Mouse (Mus musculus) heart, adult 2 months (tissue): ENCODE measurements at regions not wholly inside any gene's neighbourhood (a gene's known extent, or its start where the extent isn't known, plus 50 kb on each side); places are given as distances from the start of the nearest gene placed in this dataset.

ENCODE experiments used
- DNase-seq, 2 experiments: peaks; one replicate each; pipeline ENCODE4 v3.0.0; 2021
- H3K27ac ChIP-seq: fragments of 200-600 bp; 2 replicates; pipeline ENCODE4 v1.8.1; 2022
- H3K27me3 ChIP-seq: fragments of 200-500 bp; 2 replicates; pipeline ENCODE4 v1.6.1; 2012; ENCODE audit warnings: mild to moderate bottlenecking, low read length, inconsistent platforms, mixed read lengths; ENCODE audit not compliant: control insufficient read depth, insufficient read depth
- H3K36me3 ChIP-seq: fragments of 200-500 bp; 2 replicates; pipeline ENCODE4 v1.6.1; 2012; ENCODE audit warnings: low read length, inconsistent platforms; ENCODE audit not compliant: control insufficient read depth, insufficient read depth
- H3K4me1 ChIP-seq: fragments of 200-500 bp; 2 replicates; pipeline ENCODE4 v1.6.1; 2011; ENCODE audit warnings: low read length; ENCODE audit not compliant: control insufficient read depth, insufficient read depth
- H3K4me3 ChIP-seq: fragments of 200-600 bp; 2 replicates; pipeline ENCODE4 v1.8.1; 2022
- H3K79me2 ChIP-seq: fragments of 200-500 bp; replicated peaks from 2 replicates; pipeline ENCODE4 v1.6.1; 2012; ENCODE audit warnings: mild to moderate bottlenecking, inconsistent platforms, low read length, moderate library complexity, mixed read lengths; ENCODE audit not compliant: control insufficient read depth, insufficient read depth
- H3K9ac ChIP-seq: fragments of 200-500 bp; 2 replicates; pipeline ENCODE4 v1.6.1; 2012; ENCODE audit warnings: low read depth, mild to moderate bottlenecking, control low read depth, inconsistent platforms, low read length, mixed read lengths
- CTCF ChIP-seq: fragments of 200-600 bp; IDR thresholded peaks from 2 replicates; pipeline ENCODE4 v1.8.1; 2022; ENCODE audit warnings: antibody characterized with exemption, mild to moderate bottlenecking, moderate library complexity
- EP300 ChIP-seq: fragments of 200-500 bp; IDR thresholded peaks from 2 replicates; pipeline ENCODE4 v1.6.1; 2011; ENCODE audit warnings: low read depth, low read length, control low read depth; ENCODE audit not compliant: insufficient read depth
- POLR2A ChIP-seq: fragments of 200-500 bp; IDR thresholded peaks from 2 replicates; pipeline ENCODE4 v1.6.1; 2011; ENCODE audit warnings: mild to moderate bottlenecking, low read depth, low read length, control low read depth; ENCODE audit not compliant: insufficient read depth
- WGBS: fragments of 180-500 bp; shearing (Covaris S2); methylation state at CpG from one replicate; pipeline ENCODE4 v1.1.7; 2018; 5-methylcytosine and 5-hydroxymethylcytosine counted together
- intact Hi-C: fragments of 180-260 bp; cut with DNase I; formaldehyde crosslinking; loops from one replicate; pipeline ENCODE4 v1.15.1; 2025

DNA sequence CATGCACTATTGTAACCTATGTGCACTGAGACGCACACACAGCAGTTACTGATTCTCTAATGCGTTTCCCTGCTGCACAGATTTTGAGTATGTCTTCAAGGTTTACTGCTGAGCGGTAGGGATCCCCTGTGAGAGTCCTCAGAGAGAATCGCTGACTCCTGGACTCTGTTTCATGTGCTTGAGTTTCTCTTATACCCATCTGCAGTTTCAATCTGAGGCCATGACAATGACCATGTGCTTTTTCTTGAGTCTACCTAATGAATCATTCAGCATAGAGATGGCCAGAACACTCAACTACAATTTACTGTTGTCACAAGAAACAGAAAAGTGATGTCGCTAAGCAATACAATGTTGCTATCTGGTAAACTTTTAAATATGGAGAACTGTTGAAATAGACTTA, 110.8 kb upstream of the Gm5148 start:
- TF ChIP-seq CTCF (no peak), EP300 (no peak), POLR2A (no peak)
- intact Hi-C loops, result loop anchor here (5.0 kb wide), 2 partner anchors 42 to 193 kb away; no protein-coding TSS in a partner anchor
- no peak overlapping the region; the same call in 1 of the 2 replicates for H3K27ac ChIP-seq
- H3K79me2 ChIP-seq, result no peaks in the 10 kb centered on the region
- no peak overlapping the region for H3K4me3 ChIP-seq
- no peak for DNase-seq
- no peaks in the 10 kb centered on the region for H3K36me3 ChIP-seq
- 57% methylated on average over 5 of the region's 5 CpGs for WGBS
- H3K9ac ChIP-seq, result no peak overlapping the region
- H3K27me3 ChIP-seq, result no peaks in the 10 kb centered on the region
- peaks cover 7% of the 10 kb centered on the region for H3K4me1 ChIP-seq

DNA sequence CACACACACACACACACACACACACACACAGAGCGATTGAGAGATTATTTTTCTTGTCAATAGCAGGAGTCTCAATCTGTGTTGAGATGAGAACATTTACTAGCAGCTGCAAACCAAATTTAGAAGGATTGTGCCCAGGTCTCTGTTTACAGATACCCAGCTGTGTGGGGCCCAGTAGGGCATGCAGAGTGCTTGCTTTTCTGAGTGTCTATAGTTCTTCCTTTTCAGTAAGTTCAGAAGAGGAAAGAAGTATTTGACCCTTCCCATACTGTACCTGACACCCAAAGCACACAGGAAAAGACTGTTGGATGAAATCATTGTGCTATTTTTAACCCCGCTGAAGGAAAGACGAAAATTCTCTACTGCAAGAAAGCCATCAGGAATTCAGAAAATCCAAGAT, 110.3 kb upstream of the Gm5148 start:
- Histone ChIP-seq H3K27me3 (no peaks in the 10 kb centered on the region), H3K4me1 (peaks cover 7% of the 10 kb centered on the region), H3K27ac (no peak overlapping the region), H3K36me3 (no peaks in the 10 kb centered on the region), H3K9ac (no peak overlapping the region), H3K4me3 (no peak overlapping the region), H3K79me2 (no peaks in the 10 kb centered on the region)
- intact Hi-C loops, result loop anchor here (5.0 kb wide), 3 partner anchors 43 to 192 kb away; no protein-coding TSS in a partner anchor
- 16% methylated on average over 3 of the region's 3 CpGs for WGBS
- TF ChIP-seq CTCF, result no peak
- TF ChIP-seq EP300, result no peak
- TF ChIP-seq POLR2A, result no peak
- no peak for DNase-seq

DNA sequence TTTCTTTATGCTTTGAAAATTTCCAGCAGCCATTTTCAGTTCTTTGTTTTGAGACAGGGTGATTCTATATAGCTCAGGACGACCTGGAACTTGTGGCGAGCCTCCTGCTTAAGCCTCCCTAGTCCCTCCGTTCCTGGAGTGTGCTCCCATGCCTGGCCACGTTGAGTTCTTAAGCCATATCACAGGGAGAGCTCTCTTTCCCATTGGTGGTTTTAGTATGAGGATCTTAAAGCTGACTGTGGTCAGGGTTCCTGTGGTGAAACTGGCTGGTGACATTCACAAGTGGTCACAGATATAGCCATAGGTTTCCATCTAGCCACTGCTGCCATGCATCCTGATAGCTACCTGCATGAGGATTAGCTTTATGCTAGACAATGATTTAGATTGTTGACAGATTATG, 109.1 kb upstream of the Gm5148 start:
- 88% methylated on average over 4 of the region's 4 CpGs for WGBS
- Histone ChIP-seq H3K27me3 (no peaks in the 10 kb centered on the region), H3K4me3 (no peak overlapping the region), H3K36me3 (no peaks in the 10 kb centered on the region), H3K4me1 (peaks cover 7% of the 10 kb centered on the region), H3K9ac (no peak overlapping the region), H3K27ac (no peak overlapping the region), H3K79me2 (no peaks in the 10 kb centered on the region)
- no peak for DNase-seq
- intact Hi-C loops, result loop anchor here (5.0 kb wide), 1 partner anchor 61 kb away; no protein-coding TSS in a partner anchor
- no peak for TF ChIP-seq EP300

DNA sequence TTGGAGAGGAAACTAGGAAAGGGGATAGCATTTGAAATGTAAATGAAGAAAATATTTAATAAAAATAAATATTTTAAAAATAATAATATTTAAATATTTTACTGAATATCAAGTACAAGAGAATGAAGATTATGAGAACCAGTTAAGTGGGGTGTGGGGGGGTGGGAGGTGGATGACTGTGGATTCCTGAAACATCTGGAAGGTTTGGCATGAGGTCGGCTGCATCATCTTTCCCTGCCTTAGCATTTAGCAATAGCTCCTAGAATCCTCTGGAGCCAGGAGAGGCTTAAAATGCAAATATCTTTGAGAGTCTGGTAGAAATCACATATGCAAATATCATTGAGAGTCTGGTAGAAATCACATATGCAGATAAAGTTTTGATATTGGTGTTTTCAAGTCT, 103.3 kb upstream of the Gm5148 start:
- 65% methylated on average over 1 of the region's 1 CpGs for WGBS
- H3K9ac ChIP-seq, result no peak overlapping the region
- DNase-seq, result no peak
- H3K4me3 ChIP-seq, result no peak overlapping the region
- no peak overlapping the region for H3K27ac ChIP-seq
- TF ChIP-seq POLR2A, result no peak
- no peak for TF ChIP-seq EP300
- no peak for TF ChIP-seq CTCF
- no peaks in the 10 kb centered on the region for H3K4me1 ChIP-seq
- no peaks in the 10 kb centered on the region for H3K27me3 ChIP-seq
- intact Hi-C loops, result no loop called here
- H3K79me2 ChIP-seq, result no peaks in the 10 kb centered on the region
- no peaks in the 10 kb centered on the region for H3K36me3 ChIP-seq

DNA sequence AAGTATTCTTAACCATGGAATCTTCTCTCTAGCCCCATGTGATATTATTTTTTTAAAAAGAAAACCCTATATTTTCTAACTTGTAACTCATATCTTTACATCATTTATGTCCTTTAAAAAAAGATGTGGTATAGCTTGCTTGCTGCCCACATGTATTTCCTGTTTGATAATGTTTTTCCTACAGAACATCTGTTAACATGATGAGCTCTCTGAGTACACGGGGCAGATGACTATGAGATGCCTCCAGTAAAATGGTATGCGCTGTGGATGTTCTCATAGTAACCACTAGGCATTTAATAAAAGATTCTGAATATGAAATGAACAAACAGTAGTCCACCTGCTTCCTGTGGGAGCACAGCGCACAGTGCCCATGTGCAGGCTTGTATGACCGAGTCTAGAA, 101.3 kb upstream of the Gm5148 start:
- H3K27ac ChIP-seq, result no peak overlapping the region
- TF ChIP-seq POLR2A, result no peak
- TF ChIP-seq EP300, result no peak
- TF ChIP-seq CTCF, result no peak
- intact Hi-C loops, result no loop called here

DNA sequence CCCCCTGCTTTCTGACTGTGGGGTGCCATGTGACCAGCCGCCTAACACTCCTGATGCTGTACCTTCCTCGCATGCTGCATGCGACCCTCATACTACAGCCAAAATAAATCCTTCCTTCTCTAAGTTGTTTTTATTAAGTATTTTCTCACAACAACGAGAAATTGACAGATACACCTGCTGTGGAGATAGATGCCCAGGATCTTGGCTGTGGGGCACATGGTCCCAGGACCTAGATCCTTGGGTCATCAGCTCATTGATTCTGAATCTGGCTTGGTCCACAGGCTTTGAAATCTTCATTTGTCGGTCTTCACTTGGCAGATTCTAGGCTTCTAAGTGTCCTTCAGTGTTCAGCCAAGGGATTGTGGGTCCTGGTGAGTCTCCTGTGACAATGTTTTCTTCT, 100.4 kb upstream of the Gm5148 start:
- Histone ChIP-seq H3K27me3 (no peaks in the 10 kb centered on the region), H3K4me1 (0 out of 2 replicates have a peak, but pooled peaks cover 1% of the 10 kb centered on the region), H3K27ac (no peak overlapping the region), H3K4me3 (no peak overlapping the region), H3K9ac (no peak overlapping the region), H3K36me3 (no peaks in the 10 kb centered on the region), H3K79me2 (no peaks in the 10 kb centered on the region)
- TF ChIP-seq POLR2A (no peak), CTCF (no peak), EP300 (no peak)
- intact Hi-C loops, result no loop called here
- DNase-seq, result no peak
- 94% methylated on average over 5 of the region's 5 CpGs for WGBS

More for the DNA sequence above, 101.3 kb upstream of the Gm5148 start:
- Histone ChIP-seq H3K36me3 (no peaks in the 10 kb centered on the region), H3K9ac (no peak overlapping the region), H3K4me3 (no peak overlapping the region), H3K4me1 (no peaks in the 10 kb centered on the region), H3K27me3 (no peaks in the 10 kb centered on the region), H3K79me2 (no peaks in the 10 kb centered on the region)
- 88% methylated on average over 4 of the region's 4 CpGs for WGBS
- no peak for DNase-seq
